Mouse (Mus musculus) ES-E14 (cell line): Measurements from ENCODE around the gene Wdr62. TPM values are rescaled to one million over a fixed set of nuclear protein-coding genes. Genes with fewer than 3 reads are reported as not detected.

ENCODE experiments used
- DNase-seq: peaks from one replicate; pipeline ENCODE4 v3.0.0-alpha.2; 2013; ENCODE audit warnings: low read depth, low spot score
- H3K27ac ChIP-seq: 2 replicates; pipeline ENCODE4 v1.5.1; 2012; ENCODE audit warnings: low read depth, mild to moderate bottlenecking, low read length, moderate library complexity, mixed read lengths; ENCODE audit not compliant: poor library complexity, insufficient read depth, severe bottlenecking
- H3K36me3 ChIP-seq: 2 replicates; pipeline ENCODE4 v1.6.1; 2012; ENCODE audit warnings: mild to moderate bottlenecking, low read length, moderate library complexity, mixed read lengths; ENCODE audit not compliant: control insufficient read depth, poor library complexity, insufficient read depth, severe bottlenecking
- H3K4me1 ChIP-seq, 2 experiments: fragments of 150-350 bp in 1 of 2; sonication (generic) in 1 of 2; 2 replicates each; pipeline ENCODE4 v1.6.1; 2012; ENCODE audit warnings: low read length in 2 of 2, mild to moderate bottlenecking in 1 of 2, mixed read lengths in 1 of 2; ENCODE audit not compliant: control insufficient read depth in 2 of 2, insufficient read depth in 2 of 2, poor library complexity in 1 of 2
- H3K4me3 ChIP-seq, 2 experiments: fragments of 150-350 bp in 1 of 2; sonication (generic) in 1 of 2; 2 replicates each; pipeline ENCODE4 v1.5.1; 2012; ENCODE audit warnings: low read length in 2 of 2, low read depth in 1 of 2, mild to moderate bottlenecking in 1 of 2, mixed read lengths in 1 of 2; ENCODE audit not compliant: insufficient read depth in 1 of 2, poor library complexity in 1 of 2, severe bottlenecking in 1 of 2
- H3K9ac ChIP-seq: 2 replicates; pipeline ENCODE4 v1.6.1; 2012; ENCODE audit warnings: low read depth, mild to moderate bottlenecking, low read length, mixed read lengths; ENCODE audit not compliant: poor library complexity, insufficient read depth, severe bottlenecking
- H3K9me3 ChIP-seq: fragments of 150-350 bp; sonication (generic); 2 replicates; pipeline ENCODE4 v1.6.1; 2012; ENCODE audit warnings: low read depth, mild to moderate bottlenecking, low read length; ENCODE audit not compliant: control insufficient read depth, insufficient read depth
- CHD2 ChIP-seq: IDR thresholded peaks from 2 replicates; pipeline ENCODE4 v1.6.1; 2014; ENCODE audit warnings: mild to moderate bottlenecking, low read depth, low read length, inconsistent platforms
- HCFC1 ChIP-seq: IDR thresholded peaks from 2 replicates; pipeline ENCODE4 v1.6.1; 2012; ENCODE audit warnings: low read length, inconsistent platforms, borderline replicate concordance; ENCODE audit not compliant: insufficient read depth
- MAFK ChIP-seq: IDR thresholded peaks from 2 replicates; pipeline ENCODE4 v1.6.1; 2014; ENCODE audit warnings: mild to moderate bottlenecking, low read depth, low read length, inconsistent platforms; ENCODE audit not compliant: insufficient read depth
- ZC3H11A ChIP-seq: IDR thresholded peaks from 2 replicates; pipeline ENCODE4 v1.6.1; 2012; ENCODE audit warnings: low read depth, mild to moderate bottlenecking, inconsistent platforms, low read length, borderline replicate concordance
- ZNF384 ChIP-seq: IDR thresholded peaks from 2 replicates; pipeline ENCODE4 v1.6.1; 2012; ENCODE audit warnings: low read depth, low read length, inconsistent platforms
- in situ Hi-C, 2 experiments: fragments of 600-800 bp; cut with MboI; formaldehyde crosslinking; loops; one replicate each; pipeline ENCODE4 v1.15.1; 2025; ENCODE audit warnings: low sequenced_read_pairs in 2 of 2, inconsistent platforms in 1 of 2; ENCODE audit not compliant: unreplicated experiment in 2 of 2
- total RNA-seq: library from RNA; depleted of rRNA; stranded (reverse); fragments of 300-350 nt; gene quantifications from 2 replicates; pipeline ENCODE4 v1.2.3, GENCODE M21; 2012; rRNA removed

Wdr62 gene
- total RNA-seq, 1 experiment = 21.6 TPM

DNA sequence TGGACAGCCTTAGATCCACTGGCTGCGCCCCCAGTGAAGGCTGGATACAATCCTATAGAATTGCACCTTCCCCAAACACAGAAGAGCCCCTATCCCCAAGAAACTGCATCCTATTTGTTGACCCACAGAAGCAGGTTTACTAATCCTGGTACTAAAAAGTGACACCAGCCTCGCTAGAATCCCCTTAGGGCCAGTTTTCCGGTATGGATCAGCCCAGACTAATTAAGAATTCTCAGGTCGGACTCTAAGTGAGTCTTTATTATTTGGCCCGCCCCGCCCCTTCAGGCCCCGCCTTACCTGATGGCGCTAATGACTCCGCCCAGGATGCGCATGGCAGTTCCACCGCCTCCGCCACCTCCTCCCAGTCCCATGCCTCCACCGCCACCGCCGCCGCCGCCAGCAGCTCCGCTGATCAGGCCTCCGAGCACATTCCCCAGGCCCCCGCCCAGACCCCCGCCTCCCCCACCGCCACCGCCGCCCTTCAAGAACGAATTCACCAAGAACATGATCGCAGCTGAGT is 86.6 kb downstream of the Wdr62 start:
- Histone ChIP-seq H3K36me3 (peaks cover 23% of the 10 kb centered on the region), H3K9ac (peak overlapping the region; percentile 78), H3K4me1 (peaks cover 5 to 16% of the 10 kb centered on the region in 2 experiments; a peak in 3 of 4 replicates), H3K27ac (peak overlapping the region; percentile 89), H3K9me3 (no peaks in the 10 kb centered on the region), H3K4me3 (peak overlapping the region; percentile 80 to 86)
- in situ Hi-C loops = no loop called here
- TF ChIP-seq MAFK (no peak), HCFC1 (no peak), ZNF384 (no peak), CHD2 (no peak), ZC3H11A (no peak)
- DNase-seq = peak; percentile 88

DNA sequence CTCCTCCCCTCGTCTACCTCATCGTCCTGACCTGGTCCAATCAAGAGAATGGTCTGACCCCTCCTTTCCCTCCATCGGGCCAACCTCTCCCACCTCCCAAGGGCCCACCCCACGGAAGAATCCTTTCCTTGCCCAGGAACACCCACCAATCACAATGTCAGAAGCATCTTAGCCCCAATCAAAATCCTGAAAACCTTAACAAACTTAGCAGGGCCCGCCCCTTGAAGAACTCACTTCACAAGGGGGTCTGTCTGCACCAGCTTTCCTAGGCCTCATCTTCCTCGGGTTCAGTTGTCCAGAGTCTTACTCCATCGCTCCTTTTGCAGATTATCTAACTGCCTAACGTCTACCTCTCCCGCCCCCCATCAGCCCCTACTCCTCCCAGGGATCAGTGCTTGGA is 87.2 kb downstream of the Wdr62 start:
- Histone ChIP-seq H3K27ac (peak overlapping the region; percentile 68), H3K4me1 (peaks cover 5 to 20% of the 10 kb centered on the region in 2 experiments; a peak in 3 of 4 replicates), H3K4me3 (peak overlapping the region; percentile 80 to 86), H3K9ac (peak overlapping the region; percentile 70), H3K9me3 (no peaks in the 10 kb centered on the region), H3K36me3 (peaks cover 29% of the 10 kb centered on the region)
- in situ Hi-C loops = no loop called here
- TF ChIP-seq ZC3H11A (no peak), MAFK (no peak), HCFC1 (no peak), CHD2 (no peak), ZNF384 (0 out of 2 replicates have a peak, but pooled peaks have one; percentile 24)
- peak; percentile 90 for DNase-seq

DNA sequence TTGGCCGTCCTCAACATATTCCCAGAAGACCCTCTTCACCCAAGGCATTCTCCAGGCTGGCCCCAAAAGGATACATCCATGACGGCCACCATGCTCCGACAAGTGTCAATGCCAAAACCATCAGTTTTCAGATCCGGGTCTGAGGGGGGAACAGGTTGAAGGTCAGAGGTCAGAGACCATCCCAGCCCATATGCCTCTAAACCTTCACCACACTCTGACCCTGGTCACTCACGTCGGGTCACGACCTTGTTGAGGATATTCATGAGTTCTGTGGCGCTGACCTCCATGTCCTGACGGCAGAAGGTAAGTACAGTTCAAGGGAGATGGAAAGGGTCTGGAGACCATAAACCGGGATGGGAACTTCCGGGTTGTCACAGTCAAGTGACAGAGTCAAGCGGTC is 88.1 kb downstream of the Wdr62 start:
- Histone ChIP-seq H3K36me3 (peaks cover 36% of the 10 kb centered on the region), H3K27ac (no peak overlapping the region), H3K4me1 (peaks cover 4 to 20% of the 10 kb centered on the region in 2 experiments; a peak in 3 of 4 replicates), H3K4me3 (peak overlapping the region; percentile 80 to 86; a peak in 3 of 4 replicates), H3K9me3 (no peaks in the 10 kb centered on the region), H3K9ac (0 out of 2 replicates have a peak overlapping the region, but pooled peaks have one; percentile 60)
- in situ Hi-C loops = no loop called here
- no peak for DNase-seq
- TF ChIP-seq ZNF384 (no peak), ZC3H11A (no peak), CHD2 (no peak), HCFC1 (no peak)

Other genes with a start within 250 kb of the Wdr62 start
- gene Zfp14, start 229.0 kb downstream of the Wdr62 start, total RNA-seq = 2.1 and 3.3 TPM in 2 replicates
- gene Zfp82, start 207.5 kb downstream of the Wdr62 start, total RNA-seq = 5.8 and 7.3 TPM in 2 replicates
- 0.26 and 0.71 TPM in 2 replicates for gene Gm26920, start 190.0 kb downstream of the Wdr62 start, total RNA-seq
- gene Zfp566, start 189.9 kb downstream of the Wdr62 start, total RNA-seq = 13.1 and 16.3 TPM in 2 replicates
- gene Zfp260, start 185.6 kb downstream of the Wdr62 start, total RNA-seq = 33.5 and 40.4 TPM in 2 replicates
- gene Zfp382, start 158.5 kb downstream of the Wdr62 start, total RNA-seq = 5.3 and 5.7 TPM in 2 replicates
- 35.0 and 37.9 TPM in 2 replicates for gene Zfp146, start 110.7 kb downstream of the Wdr62 start, total RNA-seq
- 54.8 and 57.8 TPM in 2 replicates for gene Cox7a1, start 96.3 kb downstream of the Wdr62 start, total RNA-seq
- gene Capns1, start 81.6 kb downstream of the Wdr62 start, total RNA-seq = 160 and 164 TPM in 2 replicates
- 209 and 309 TPM in 2 replicates for gene Polr2i, start 48.5 kb downstream of the Wdr62 start, total RNA-seq
- gene Tbcb, start 48.1 kb downstream of the Wdr62 start, total RNA-seq = 158 and 173 TPM in 2 replicates
- gene Ovol3, start 44.7 kb downstream of the Wdr62 start, total RNA-seq = not detected in 2 replicates
- 1.2 and 2.7 TPM in 2 replicates for gene Thap8, start 325 bp downstream of the Wdr62 start, total RNA-seq
- 4.4 and 5.4 TPM in 2 replicates for gene Clip3, start 11.3 kb upstream of the Wdr62 start, total RNA-seq
- 24.5 and 37.8 TPM in 2 replicates for gene Alkbh6, start 28.3 kb upstream of the Wdr62 start, total RNA-seq
- gene Syne4, start 34.4 kb upstream of the Wdr62 start, total RNA-seq = 14.5 and 25.5 TPM in 2 replicates
- gene E130208F15Rik, start 41.3 kb upstream of the Wdr62 start, total RNA-seq = 1.9 and 3.3 TPM in 2 replicates
- gene Sdhaf1, start 43.5 kb upstream of the Wdr62 start, total RNA-seq = 6.6 and 8.5 TPM in 2 replicates
- gene Lrfn3, start 82.4 kb upstream of the Wdr62 start, total RNA-seq = 2.6 and 4.4 TPM in 2 replicates
- gene Tyrobp, start 133.3 kb upstream of the Wdr62 start, total RNA-seq = not detected in 2 replicates
- not detected in 2 replicates for gene Hcst, start 139.4 kb upstream of the Wdr62 start, total RNA-seq
- 4.2 and 8.2 TPM in 2 replicates for gene Nfkbid, start 141.3 kb upstream of the Wdr62 start, total RNA-seq
- 36.9 and 63.7 TPM in 2 replicates for gene Aplp1, start 165.1 kb upstream of the Wdr62 start, total RNA-seq
- gene Kirrel2, start 177.3 kb upstream of the Wdr62 start, total RNA-seq = 10.7 and 29.8 TPM in 2 replicates
- gene Nphs1, start 177.9 kb upstream of the Wdr62 start, total RNA-seq = 45.7 and 72.5 TPM in 2 replicates
- 0.80 and 0.90 TPM in 2 replicates for gene Prodh2, start 213.2 kb upstream of the Wdr62 start, total RNA-seq